Mouse (Mus musculus) frontal cortex, postnatal 25 days (tissue): ENCODE data around the gene Rasgrp1.

Experiments used
- DNase-seq, 2 experiments: peaks; one replicate each; pipeline ENCODE4 v3.0.0; 2022; ENCODE audit warnings: low spot score in 2 of 2

The Rasgrp1 gene

DNA sequence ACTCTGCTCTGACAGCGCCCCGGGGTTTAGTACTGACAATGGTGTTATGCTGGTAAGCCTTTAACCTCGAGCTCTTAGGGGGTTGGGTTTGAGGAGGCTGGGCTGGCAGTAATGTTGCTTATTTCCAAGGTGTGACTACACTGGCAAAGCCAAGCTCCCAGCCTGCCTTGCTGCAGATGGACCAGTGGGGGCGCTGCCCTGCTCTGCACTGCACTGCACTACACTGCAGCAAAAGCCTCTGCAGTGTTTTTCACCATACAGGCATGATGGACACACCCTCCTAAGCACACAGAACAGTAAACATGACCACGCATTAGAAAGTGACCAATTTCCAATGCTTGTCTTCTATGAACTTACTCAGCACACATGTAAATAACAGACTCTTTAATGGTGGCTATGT, 11.2 kb downstream of the Rasgrp1 start:
- DNase-seq = no peak

GRCm38 (mm10) chr2:117328521-117329285, 14.1 kb downstream of the Rasgrp1 start:
- no peak for DNase-seq

DNA sequence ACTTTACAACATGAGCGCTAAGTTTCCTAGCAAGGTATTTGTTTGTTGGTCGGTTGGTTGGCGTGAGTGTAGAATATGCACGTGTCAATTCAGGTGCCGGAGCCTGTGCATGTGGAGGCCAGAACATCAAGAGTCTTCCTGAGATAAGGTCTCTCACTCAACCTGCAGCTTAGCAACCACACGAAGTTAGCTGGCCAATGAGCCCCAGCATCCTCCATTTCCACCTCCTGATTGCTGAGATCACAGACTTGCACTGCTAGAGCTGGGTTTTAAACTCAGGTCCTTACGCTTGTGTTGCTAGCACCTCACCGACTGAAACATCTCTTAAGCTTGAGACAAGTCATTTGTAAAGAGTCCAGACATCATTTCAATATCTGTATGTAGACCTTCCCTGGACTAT, 20.4 kb downstream of the Rasgrp1 start:
- no peak for DNase-seq

DNA sequence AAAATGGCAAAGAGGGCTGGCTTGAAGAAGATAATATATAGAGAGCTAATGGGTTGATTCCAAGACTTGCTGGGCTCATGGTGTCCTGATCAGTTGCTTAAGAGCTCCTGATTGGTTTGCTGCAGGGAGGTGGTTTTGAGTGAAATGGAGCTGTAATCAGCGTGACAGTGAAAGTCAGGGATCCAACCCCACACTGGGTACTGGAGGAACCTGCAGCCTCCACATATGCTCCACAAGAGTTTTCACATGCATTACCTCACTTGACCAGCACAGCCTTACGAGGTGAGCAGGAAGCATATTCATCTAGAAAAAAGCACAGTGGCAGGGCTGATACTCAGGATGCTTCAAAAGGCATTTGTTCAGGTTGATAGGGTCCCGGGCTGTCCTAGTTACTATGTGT, 21.6 kb downstream of the Rasgrp1 start:
- no peak for DNase-seq

DNA sequence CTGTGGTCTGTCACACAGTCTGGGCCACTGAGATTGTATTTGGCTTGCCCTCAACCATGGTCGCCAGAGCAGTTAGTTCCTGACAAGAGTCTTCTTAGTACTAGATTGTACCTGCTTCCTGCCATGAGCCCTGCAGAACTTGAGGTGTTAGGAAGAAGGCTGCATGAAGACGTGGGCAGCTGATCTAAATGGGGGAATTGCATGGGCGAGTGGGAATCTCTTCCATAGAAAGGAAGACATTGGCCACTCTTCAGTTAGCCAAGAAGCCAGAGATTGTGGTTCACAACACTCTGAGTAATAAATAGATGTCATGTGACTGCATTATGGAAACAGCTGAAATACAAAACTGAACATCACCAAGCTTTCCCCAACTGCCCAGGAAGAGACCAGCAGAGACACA, 23.8 kb downstream of the Rasgrp1 start:
- DNase-seq = no peak

DNA sequence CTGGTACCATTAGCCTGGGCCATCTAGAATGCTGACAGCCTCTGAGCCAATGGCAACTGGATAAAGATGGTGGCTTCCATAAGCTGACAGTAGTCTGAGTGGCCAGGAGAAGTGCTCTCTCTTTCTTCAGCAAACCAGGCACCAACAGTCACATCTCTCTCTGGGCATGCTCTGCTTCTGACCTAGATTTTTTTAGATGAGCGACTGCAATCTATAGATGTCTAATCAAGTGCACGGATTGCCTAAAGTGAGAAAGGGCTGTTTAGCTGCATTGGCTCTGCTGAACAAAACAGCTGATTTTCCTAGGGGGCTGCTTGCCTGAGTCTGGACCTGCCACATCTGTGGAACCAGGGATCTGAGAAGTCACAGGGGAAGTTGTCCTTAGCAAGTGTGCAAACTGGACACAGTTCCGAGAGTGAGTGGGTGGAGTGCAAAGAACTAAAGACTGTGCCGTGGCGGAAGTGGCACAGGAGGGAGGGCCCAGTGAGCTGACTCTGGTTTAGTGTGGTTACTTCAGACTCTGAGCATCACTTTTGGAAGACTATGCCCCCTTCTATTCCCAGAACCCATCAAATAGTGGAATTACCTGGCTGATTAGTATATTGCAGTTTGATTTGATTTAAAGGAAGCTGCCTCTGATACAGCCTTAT, 29.1 kb downstream of the Rasgrp1 start:
- DNase-seq = no peak

DNA sequence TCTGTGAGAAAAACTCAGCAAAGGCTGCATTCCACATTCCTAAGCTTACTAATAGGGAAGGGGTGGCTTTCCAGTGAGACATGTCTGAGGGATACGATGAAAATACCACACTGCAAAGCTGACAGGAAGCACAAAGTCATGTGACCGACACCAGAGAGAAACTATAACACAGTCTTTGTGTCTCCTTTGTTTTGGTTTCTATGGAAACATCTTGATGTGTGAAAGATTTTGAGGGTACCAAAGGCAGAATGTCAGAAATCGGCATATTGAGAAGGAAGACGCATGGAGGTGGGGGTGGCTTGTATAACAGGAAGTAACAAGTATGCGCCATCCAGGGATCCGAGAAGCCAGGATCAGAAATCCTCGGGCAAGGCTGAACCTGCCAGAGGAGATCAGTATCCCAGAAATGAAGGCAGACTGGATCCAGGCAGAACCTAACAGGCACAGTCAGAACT, 30.3 kb downstream of the Rasgrp1 start:
- DNase-seq = no peak

- DNase-seq = no peak
Measured at GRCm38 (mm10) chr2:117312030-117312429, 30.8 kb downstream of the Rasgrp1 start.

DNA sequence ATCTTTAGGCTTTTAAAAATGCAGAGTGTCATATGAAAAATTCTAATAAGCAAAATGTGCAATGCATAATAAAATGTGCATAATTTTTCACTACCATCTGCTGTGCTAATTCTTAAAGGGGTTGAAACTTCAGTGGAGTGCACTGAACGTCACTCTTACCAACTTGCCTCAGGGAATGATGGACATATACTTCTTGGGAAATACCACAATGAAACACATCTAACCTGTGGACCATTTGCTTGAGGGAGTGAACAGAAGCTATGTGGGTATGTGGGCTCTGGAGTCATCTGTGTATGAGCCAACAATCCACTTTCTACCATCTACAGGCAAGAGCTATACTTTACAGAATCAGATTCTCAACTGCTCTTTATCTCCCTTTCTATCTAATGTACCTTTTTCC, 31.5 kb downstream of the Rasgrp1 start:
- no peak for DNase-seq

- DNase-seq = no peak
Measured at GRCm38 (mm10) chr2:117309046-117309445, 33.8 kb downstream of the Rasgrp1 start.

DNA sequence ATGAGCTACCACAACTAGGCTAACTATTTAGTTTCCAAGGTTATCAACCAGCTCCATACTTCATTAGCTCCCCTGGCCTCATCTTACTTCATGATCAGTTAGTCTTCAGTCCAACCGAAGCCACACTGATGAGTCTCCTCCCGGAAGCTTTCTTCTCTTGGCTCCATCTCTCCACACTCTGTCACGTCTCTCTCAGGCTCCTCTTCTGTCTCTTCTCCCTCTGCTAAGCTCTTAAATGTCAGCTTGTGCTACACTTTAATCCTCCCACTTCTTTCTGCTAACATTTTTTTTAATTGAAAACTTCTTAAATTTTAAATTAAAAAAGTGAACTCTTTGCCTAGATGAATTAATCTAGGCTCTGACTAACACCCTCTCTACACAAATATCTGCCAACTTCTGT, 34.8 kb downstream of the Rasgrp1 start:
- no peak for DNase-seq

- DNase-seq = no peak
Measured at GRCm38 (mm10) chr2:117304941-117305340, 37.9 kb downstream of the Rasgrp1 start.

DNA sequence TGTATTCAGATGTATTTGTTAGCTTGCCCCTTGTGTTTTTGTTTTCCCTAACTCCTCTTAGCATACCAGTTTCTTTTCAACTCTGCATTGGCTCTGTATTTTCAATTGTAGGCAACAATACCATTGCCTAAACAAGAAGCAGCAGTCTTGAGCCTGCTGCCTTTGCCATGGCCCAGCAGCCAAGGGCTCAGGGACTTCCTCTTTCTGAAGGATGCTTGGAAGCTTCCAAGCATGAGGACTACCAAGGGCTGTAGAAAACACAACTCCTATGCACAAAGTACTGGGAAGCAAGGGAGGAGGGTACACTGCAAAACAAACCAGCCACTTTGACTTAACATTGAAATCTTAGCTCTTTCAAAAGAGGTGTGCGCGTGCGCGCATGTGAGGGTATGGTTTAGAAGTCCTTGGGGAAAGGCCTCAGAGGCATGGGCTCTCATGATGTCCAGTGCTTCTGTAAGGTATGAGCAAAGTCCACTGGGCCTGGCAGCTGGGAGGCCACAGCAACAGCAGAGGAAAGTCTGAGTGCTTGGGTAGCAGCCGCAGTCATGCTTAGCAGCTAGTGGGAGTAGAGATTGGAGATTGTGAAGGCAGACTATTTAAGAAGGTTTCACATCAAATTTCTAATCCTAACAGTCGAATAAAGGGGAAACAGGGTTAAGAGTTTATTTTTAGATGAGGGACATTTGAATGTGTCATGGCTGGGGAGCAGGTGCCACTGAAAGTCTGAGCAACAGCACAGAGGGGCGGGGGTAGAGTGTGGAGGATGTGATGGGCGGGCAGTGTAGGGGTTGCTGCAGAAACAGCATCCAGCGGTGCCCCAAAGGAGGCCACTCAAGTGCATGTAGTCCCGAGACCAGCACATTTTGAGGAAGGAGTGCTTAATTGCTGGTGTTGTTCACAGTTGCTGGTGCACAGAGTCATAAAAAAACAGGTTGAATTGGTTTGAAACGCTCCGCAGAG, 39.1 kb downstream of the Rasgrp1 start:
- no peak for DNase-seq

DNA sequence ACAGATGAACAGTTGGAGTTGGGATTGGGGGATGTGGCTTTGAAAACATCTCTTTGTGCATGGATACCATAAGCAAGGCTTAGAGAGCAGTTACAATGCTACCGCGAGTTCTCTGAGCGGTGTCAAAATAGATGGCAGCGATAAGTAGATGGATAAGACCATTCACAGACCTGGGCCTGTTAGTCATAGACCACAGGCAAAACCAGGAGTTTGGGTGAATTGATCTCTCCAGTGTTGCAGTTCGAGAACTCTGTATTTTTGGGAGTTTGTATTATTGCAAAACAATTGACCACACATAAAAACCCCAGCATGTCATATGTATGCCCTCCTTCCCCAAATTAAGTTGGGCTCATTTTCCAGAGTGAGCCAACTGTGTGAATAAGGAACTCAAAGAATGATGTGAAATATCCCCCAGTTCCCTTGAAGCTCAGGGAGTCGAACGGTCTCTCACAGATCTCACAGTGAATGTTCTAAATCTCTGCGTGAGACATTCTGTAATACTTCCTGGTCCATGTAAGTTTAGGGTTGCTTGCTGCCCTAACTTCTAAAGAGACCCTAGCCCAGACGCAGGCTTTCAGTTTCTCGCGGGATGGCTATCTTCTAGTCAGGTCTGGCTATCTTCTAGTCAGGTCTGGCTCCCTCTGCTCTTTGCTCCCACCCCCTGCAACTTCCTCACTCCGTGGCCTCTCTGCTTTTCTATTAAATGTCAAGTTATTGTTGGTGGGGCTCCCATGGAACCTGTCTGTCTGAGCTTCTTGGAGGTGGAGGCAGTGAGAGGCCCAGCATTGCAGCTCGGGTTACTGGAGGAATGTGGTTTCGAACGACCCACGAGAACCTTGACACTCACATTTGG, 43.0 kb downstream of the Rasgrp1 start:
- no peak for DNase-seq

GRCm38 (mm10) chr2:117288291-117288690, 54.5 kb downstream of the Rasgrp1 start:
- DNase-seq = no peak

DNA sequence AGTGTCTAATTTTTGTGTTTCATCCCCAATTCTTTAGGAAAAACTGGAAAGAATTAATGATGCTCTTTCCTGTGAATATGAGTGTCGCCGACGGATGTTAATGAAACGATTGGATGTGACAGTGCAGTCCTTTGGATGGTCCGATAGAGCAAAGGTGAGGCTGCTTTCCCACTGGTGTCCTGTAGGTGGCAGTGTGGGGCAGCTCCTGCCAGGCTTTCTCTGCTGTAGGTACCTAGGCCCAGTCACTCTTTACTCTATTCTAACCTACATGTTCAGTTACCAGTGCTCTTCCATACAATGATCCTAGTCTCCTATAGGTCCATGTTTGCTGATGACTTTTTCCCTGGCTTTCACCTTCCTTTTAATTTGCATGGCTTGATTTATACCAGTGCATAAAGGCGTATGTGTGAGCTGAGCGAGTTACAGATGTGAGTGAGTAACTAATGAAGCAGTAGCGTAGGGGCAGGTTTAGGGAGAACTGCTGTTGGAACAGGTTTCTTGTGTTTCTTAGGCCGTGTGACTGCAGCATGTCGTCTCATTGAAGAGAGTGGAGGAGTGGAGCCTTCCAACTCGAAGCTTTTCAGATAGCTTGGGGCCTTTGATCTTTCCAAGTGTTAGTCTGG, 78.9 kb downstream of the Rasgrp1 start:
- peak; percentile 45 to 73 for DNase-seq

GRCm38 (mm10) chr2:117262184-117262583, 80.6 kb downstream of the Rasgrp1 start:
- no peak for DNase-seq

GRCm38 (mm10) chr2:117257617-117258016, 85.2 kb downstream of the Rasgrp1 start:
- no peak for DNase-seq

- no peak for DNase-seq
Measured at GRCm38 (mm10) chr2:117255415-117255814, 87.4 kb downstream of the Rasgrp1 start.

GRCm38 (mm10) chr2:117250001-117250510, 92.7 kb downstream of the Rasgrp1 start:
- no peak for DNase-seq
